Mouse (Mus musculus) stomach, embryonic 14.5 days (tissue): ENCODE measurements around the gene Yars2. TPM values are rescaled to one million over a fixed set of nuclear protein-coding genes. Genes with fewer than 3 reads are reported as not detected.

Experiments
- ATAC-seq: fragments of 200-750 bp; cut with Nextera tagmentation; 2 replicates; pipeline ENCODE4 v1.8.0; 2017; ENCODE audit warnings: low read depth, moderate TSS enrichment; ENCODE audit not compliant: insufficient number of reproducible peaks, insufficient read depth, low FRiP score
- H3K27ac ChIP-seq: fragments of 300-500 bp; sonication (generic); 2 replicates; pipeline ENCODE4 v1.5.1; 2014; ENCODE audit warnings: mild to moderate bottlenecking, low read length, moderate library complexity, mixed read lengths
- H3K27me3 ChIP-seq: fragments of 300-500 bp; sonication (generic); 2 replicates; pipeline ENCODE4 v1.6.1; 2014; ENCODE audit warnings: low read length, control low read depth, mixed read lengths; ENCODE audit not compliant: control insufficient read depth, insufficient read depth
- H3K36me3 ChIP-seq: fragments of 300-500 bp; sonication (generic); 2 replicates; pipeline ENCODE4 v1.6.1; 2014; ENCODE audit warnings: mild to moderate bottlenecking, control low read depth, low read length, moderate library complexity, mixed read lengths; ENCODE audit not compliant: control insufficient read depth, insufficient read depth
- H3K4me1 ChIP-seq: fragments of 300-500 bp; sonication (generic); 2 replicates; pipeline ENCODE4 v1.6.1; 2014; ENCODE audit warnings: low read length, control low read depth, mixed read lengths; ENCODE audit not compliant: control insufficient read depth, insufficient read depth
- H3K4me2 ChIP-seq: fragments of 300-500 bp; sonication (generic); replicated peaks from 2 replicates; pipeline ENCODE4 v1.6.1; 2014; ENCODE audit warnings: low read depth, low read length, control low read depth
- H3K4me3 ChIP-seq: fragments of 300-500 bp; sonication (generic); 2 replicates; pipeline ENCODE4 v1.5.1; 2014; ENCODE audit warnings: low read depth, low read length, control low read depth
- H3K9ac ChIP-seq: fragments of 300-500 bp; sonication (generic); replicated peaks from 2 replicates; pipeline ENCODE4 v1.6.1; 2014; ENCODE audit warnings: low read depth, mild to moderate bottlenecking, control low read depth, low read length, moderate library complexity, mixed read lengths
- H3K9me3 ChIP-seq: fragments of 300-500 bp; sonication (generic); 2 replicates; pipeline ENCODE4 v1.6.1; 2016; ENCODE audit warnings: low read depth, low read length, control low read depth; ENCODE audit not compliant: control insufficient read depth
- WGBS: fragments of 180-500 bp; shearing (Covaris S2); extraction: QIAGEN DNeasy Blood & Tissue Kit; methylation state at CpG from one replicate; pipeline ENCODE4 v1.1.7; 2014; 5-methylcytosine and 5-hydroxymethylcytosine counted together
- polyA plus RNA-seq: library from polyadenylated mRNA; unstranded; fragments of >200 nt; fragmentation: Nextera tagmentation; extraction: Ambion mirVana; gene quantifications from 2 replicates; pipeline ENCODE4 v1.2.1, GENCODE M21; 2014

Gene Yars2
- polyA plus RNA-seq, 1 experiment from 2014 or later, result 34.3 TPM

- ATAC-seq, result no peak
- H3K4me1 ChIP-seq, result no peaks in the 10 kb centered on the region
- WGBS, result 64% methylated on average over 3 of the region's 3 CpGs
- no peaks in the 10 kb centered on the region for H3K36me3 ChIP-seq
- no peak overlapping the region for H3K9ac ChIP-seq
- H3K27me3 ChIP-seq, result no peaks in the 10 kb centered on the region
- no peak overlapping the region for H3K4me3 ChIP-seq
- no peak overlapping the region for H3K4me2 ChIP-seq
- H3K9me3 ChIP-seq, result no peaks in the 10 kb centered on the region
- no peak overlapping the region for H3K27ac ChIP-seq
Measured at GRCm38 (mm10) chr16:16272978-16273377, 29.8 kb upstream of the Yars2 start.

- ATAC-seq, result no peak
- no peak overlapping the region for H3K4me2 ChIP-seq
- H3K4me1 ChIP-seq, result no peaks in the 10 kb centered on the region
- H3K27me3 ChIP-seq, result no peaks in the 10 kb centered on the region
- H3K27ac ChIP-seq, result no peak overlapping the region
- no peak overlapping the region for H3K4me3 ChIP-seq
- no peaks in the 10 kb centered on the region for H3K9me3 ChIP-seq
- H3K36me3 ChIP-seq, result no peaks in the 10 kb centered on the region
- WGBS, result 87% methylated on average over 6 of the region's 6 CpGs
- no peak overlapping the region for H3K9ac ChIP-seq
Measured at GRCm38 (mm10) chr16:16273752-16274151, 29.0 kb upstream of the Yars2 start.

DNA sequence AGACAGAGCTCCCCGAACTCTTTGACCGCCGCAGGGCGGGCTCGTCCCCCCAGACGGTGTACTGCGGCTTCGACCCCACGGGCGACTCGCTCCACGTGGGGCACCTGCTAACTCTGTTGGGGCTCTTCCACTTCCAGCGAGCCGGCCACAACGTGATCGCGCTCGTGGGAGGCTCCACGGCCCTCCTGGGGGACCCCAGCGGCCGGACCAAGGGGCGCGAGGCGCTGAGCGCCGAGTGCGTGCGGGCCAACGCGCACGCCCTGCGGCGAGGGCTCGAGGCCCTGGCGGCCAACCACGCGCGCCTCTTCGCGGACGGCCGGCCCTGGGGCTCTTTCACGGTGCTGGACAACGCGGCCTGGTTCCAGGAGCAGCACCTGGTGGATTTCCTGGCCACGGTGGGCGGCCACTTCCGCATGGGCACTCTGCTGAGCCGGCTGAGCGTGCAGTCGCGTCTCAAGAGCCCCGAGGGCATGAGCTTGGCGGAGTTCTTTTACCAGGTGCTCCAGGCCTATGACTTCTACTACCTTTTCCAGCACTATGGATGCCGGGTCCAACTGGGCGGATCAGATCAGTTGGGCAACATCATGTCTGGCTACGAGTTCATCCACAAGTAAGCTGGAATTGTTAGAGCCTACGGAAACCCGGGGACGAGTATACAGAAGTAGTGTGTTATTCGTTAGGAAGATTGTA is 518 bp downstream of the Yars2 start:
- Histone ChIP-seq H3K4me3 (peak overlapping the region; percentile 97), H3K4me1 (peaks cover 5% of the 10 kb centered on the region; the same call in 1 of the 2 replicates), H3K27me3 (no peaks in the 10 kb centered on the region), H3K27ac (peak overlapping the region; percentile 92), H3K4me2 (peak overlapping the region; percentile 72), H3K36me3 (peaks cover 13% of the 10 kb centered on the region), H3K9ac (peak overlapping the region; percentile 78), H3K9me3 (no peaks in the 10 kb centered on the region)
- ATAC-seq, result peak; percentile 56
- under 1% methylated on average over 61 of the region's 61 CpGs for WGBS

- peak overlapping the region; percentile 72 for H3K4me2 ChIP-seq
- H3K4me1 ChIP-seq, result peaks cover 5% of the 10 kb centered on the region; the same call in 1 of the 2 replicates
- peak overlapping the region; percentile 92; the same call in 1 of the 2 replicates for H3K27ac ChIP-seq
- peak overlapping the region; percentile 78 for H3K9ac ChIP-seq
- H3K36me3 ChIP-seq, result peaks cover 15% of the 10 kb centered on the region
- ATAC-seq, result no peak
- 19% methylated on average over 7 of the region's 7 CpGs for WGBS
- no peaks in the 10 kb centered on the region for H3K9me3 ChIP-seq
- peak overlapping the region; percentile 97 for H3K4me3 ChIP-seq
- H3K27me3 ChIP-seq, result no peaks in the 10 kb centered on the region
Measured at GRCm38 (mm10) chr16:16303888-16304287, 1.1 kb downstream of the Yars2 start.

- Histone ChIP-seq H3K27ac (no peak overlapping the region), H3K9ac (no peak overlapping the region), H3K27me3 (no peaks in the 10 kb centered on the region), H3K4me1 (no peaks in the 10 kb centered on the region), H3K9me3 (no peaks in the 10 kb centered on the region), H3K4me3 (no peak overlapping the region), H3K36me3 (peaks cover 53% of the 10 kb centered on the region), H3K4me2 (no peak overlapping the region)
- WGBS, result 90% methylated on average over 5 of the region's 5 CpGs
- ATAC-seq, result no peak
Measured at GRCm38 (mm10) chr16:16311319-16311718, 8.6 kb downstream of the Yars2 start.

DNA sequence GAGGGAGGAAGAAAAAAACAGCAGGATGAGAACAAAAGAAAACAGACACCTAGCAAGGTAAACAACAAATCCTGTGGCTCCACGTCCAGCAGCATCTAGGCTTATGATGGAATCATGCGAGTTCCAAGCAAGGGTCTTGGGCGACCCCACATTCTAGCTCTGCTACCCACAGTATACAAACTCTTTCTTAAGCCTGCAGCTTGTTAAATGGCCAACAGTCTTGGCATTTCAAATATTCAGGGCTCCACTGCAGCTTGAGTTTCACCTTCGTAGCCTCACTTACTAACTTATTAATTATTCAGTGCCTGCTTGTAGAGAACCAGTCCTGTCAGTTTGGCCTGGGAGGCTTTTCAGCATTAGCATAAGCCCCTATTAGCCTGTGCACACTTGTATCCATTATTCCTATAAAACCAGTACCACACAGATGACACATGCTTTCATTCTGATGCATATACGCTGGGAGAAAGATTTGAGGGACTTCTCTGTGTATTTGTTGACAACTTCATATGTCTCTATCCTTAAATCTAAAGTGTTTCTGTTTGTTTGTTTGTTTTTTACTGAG is 23.1 kb downstream of the Yars2 start:
- no peaks in the 10 kb centered on the region for H3K9me3 ChIP-seq
- no peak overlapping the region for H3K4me2 ChIP-seq
- no peak for ATAC-seq
- peaks cover 27% of the 10 kb centered on the region for H3K36me3 ChIP-seq
- no peak overlapping the region for H3K9ac ChIP-seq
- WGBS, result 79% methylated on average over 5 of the region's 5 CpGs
- no peaks in the 10 kb centered on the region for H3K4me1 ChIP-seq
- no peaks in the 10 kb centered on the region for H3K27me3 ChIP-seq
- H3K4me3 ChIP-seq, result no peak overlapping the region
- no peak overlapping the region for H3K27ac ChIP-seq

DNA sequence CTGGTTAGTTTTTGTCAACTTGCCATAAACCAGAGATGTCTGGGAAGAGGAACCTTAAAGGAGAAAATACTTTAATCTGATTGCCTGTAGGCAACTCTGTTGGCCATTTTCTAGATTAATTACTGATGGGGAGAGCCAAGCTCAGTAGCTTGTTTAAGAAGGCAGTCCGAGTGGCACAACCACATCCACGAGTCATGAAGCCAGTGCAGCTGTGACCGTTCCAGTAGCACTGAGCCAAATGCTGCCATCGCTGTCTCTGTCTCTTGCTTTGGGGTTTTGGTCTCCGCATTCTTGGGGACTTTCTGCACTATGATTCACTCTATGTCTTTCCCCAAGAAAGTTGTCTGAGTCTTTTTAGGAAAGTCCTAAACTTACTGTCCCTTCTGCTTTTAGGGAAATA is 43.7 kb downstream of the Yars2 start:
- H3K36me3 ChIP-seq, result peaks cover 3% of the 10 kb centered on the region; the same call in 1 of the 2 replicates
- no peak overlapping the region for H3K9ac ChIP-seq
- H3K9me3 ChIP-seq, result no peaks in the 10 kb centered on the region
- H3K27me3 ChIP-seq, result no peaks in the 10 kb centered on the region
- WGBS, result 92% methylated on average over 5 of the region's 5 CpGs
- no peak overlapping the region for H3K4me3 ChIP-seq
- no peaks in the 10 kb centered on the region for H3K4me1 ChIP-seq
- no peak overlapping the region for H3K4me2 ChIP-seq
- H3K27ac ChIP-seq, result no peak overlapping the region
- ATAC-seq, result no peak

- Histone ChIP-seq H3K9me3 (no peaks in the 10 kb centered on the region; the same call in 1 of the 2 replicates), H3K4me2 (peak overlapping the region; percentile 63), H3K4me3 (peak overlapping the region; percentile 91), H3K27ac (peak overlapping the region; percentile 88; the same call in 1 of the 2 replicates), H3K9ac (peak overlapping the region; percentile 69), H3K27me3 (no peaks in the 10 kb centered on the region), H3K36me3 (no peaks in the 10 kb centered on the region), H3K4me1 (no peaks in the 10 kb centered on the region)
- WGBS, result 9% methylated on average over 6 of the region's 6 CpGs
- ATAC-seq, result no peak
Measured at GRCm38 (mm10) chr16:16357908-16358307, 55.1 kb downstream of the Yars2 start.
